Comparison of ENCODE assay signal across 13 mouse cellular contexts in genomic region chr7:128270431-128270850, GRCm38 (mm10). TPM values are rescaled to one million over a fixed set of nuclear protein-coding genes. Genes with fewer than 3 reads are reported as not detected.
DNase-seq lines count a peak whose midpoint lies in the region; ATAC-seq and TF ChIP-seq lines count a peak whose summit lies in the region.
"Had no signal": no experiment of that assay in that cellular context is flagged by ENCODE, and none has a peak within 500 bp of the region (broad histone marks: within the 10 kb centered on the region; RNA-seq: fewer than 3 reads in every experiment).

No protein-coding gene starts in this region.

- H3K27me3 ChIP-seq in lung, embryonic 14.5 days (ENCODE audit: insufficient read depth, low read length) = no peaks in the 10 kb centered on the region
- H3K27me3 ChIP-seq: embryonic facial prominence, embryonic 15.5 days; midbrain, embryonic 15.5 days had no signal

- H3K4me2 ChIP-seq in lung, embryonic 14.5 days = no peak overlapping the region
- H3K4me2 ChIP-seq: embryonic facial prominence, embryonic 15.5 days; midbrain, embryonic 15.5 days had no signal

- peaks cover 52% of the 10 kb centered on the region for H3K36me3 ChIP-seq in lung, embryonic 14.5 days (ENCODE audit: insufficient read depth)

- peak; percentile 27 for DNase-seq in lung, embryonic 14.5 days
- no peak for DNase-seq in lung, postnatal 10 days
- DNase-seq in c-Kit-positive CD71-positive TER-119-negative erythroid progenitor cells, embryonic 14.5 days (ENCODE audit: low read depth) = peak; percentile 75
- peak; percentile 59 to 62 for DNase-seq in cerebellum, postnatal 36 days
- DNase-seq in ovary, postnatal 14 days (ENCODE audit: low spot score) = no peak
- DNase-seq in gastrocnemius, postnatal 4 days (ENCODE audit: low spot score in 2 of 2) = no peak
- DNase-seq in thymus, adult 18-20 months = no peak
- DNase-seq: layer of hippocampus, postnatal 36 days; retina, postnatal 1 day had no signal

- peak; percentile 58 for ATAC-seq in lung, embryonic 14.5 days (ENCODE audit: insufficient read depth)
- ATAC-seq in megakaryocyte, adult 5-6 weeks (ENCODE audit: poor library complexity, severe bottlenecking) = peak; percentile 18; the same call in 1 of the 2 replicates
- ATAC-seq: midbrain, embryonic 15.5 days had no signal

- H3K4me1 ChIP-seq in lung, embryonic 14.5 days (ENCODE audit: insufficient read depth) = no peaks in the 10 kb centered on the region
- H3K4me1 ChIP-seq: embryonic facial prominence, embryonic 15.5 days; midbrain, embryonic 15.5 days had no signal

- no peak overlapping the region for H3K4me3 ChIP-seq in lung, embryonic 14.5 days (ENCODE audit: low read depth, low read length)
- H3K4me3 ChIP-seq: embryonic facial prominence, embryonic 15.5 days; midbrain, embryonic 15.5 days had no signal

- no peaks in the 10 kb centered on the region for H3K9me3 ChIP-seq in lung, embryonic 14.5 days (ENCODE audit: low read depth, low read length)
- H3K9me3 ChIP-seq: embryonic facial prominence, embryonic 15.5 days; midbrain, embryonic 15.5 days had no signal

- 40% methylated on average over 13 of the region's 13 CpGs for WGBS in lung, embryonic 14.5 days

- no peak overlapping the region for H3K27ac ChIP-seq in lung, embryonic 14.5 days (ENCODE audit: low read depth)
- H3K27ac ChIP-seq: embryonic facial prominence, embryonic 15.5 days; midbrain, embryonic 15.5 days had no signal

- no peak for TF ChIP-seq CTCF in lung, embryonic 14.5 days (IDR thresholded peaks at IDR 0.05; ENCODE audit: low read depth)

- H3K9ac ChIP-seq in lung, embryonic 14.5 days = no peak overlapping the region
- H3K9ac ChIP-seq: embryonic facial prominence, embryonic 15.5 days; midbrain, embryonic 15.5 days had no signal

RNA-seq across cellular contexts. Expression of gene Slc5a2, which starts 5.0 kb away (rescaled TPM):
- 0.37 TPM in 1 of 2 replicates, not detected in the other for polyA plus RNA-seq in lung, embryonic 14.5 days (2014; fragmentation: Nextera tagmentation; extraction: Ambion mirVana)
- 0.68 TPM in 1 of 2 replicates, not detected in the other for total RNA-seq in megakaryocyte, adult 5-6 weeks (2015)
- not detected in 2 replicates for total RNA-seq in megakaryocyte, adult 5-6 weeks (2017)
- not detected for total RNA-seq in gastrocnemius, postnatal 4 days (2021)
- total RNA-seq: layer of hippocampus, postnatal 36 days had no signal
- polyA plus RNA-seq: embryonic facial prominence, embryonic 15.5 days; hindbrain, embryonic 11.5 days had no signal

RNA-seq across cellular contexts. Expression of gene Tgfb1i1, which starts 23.8 kb away (rescaled TPM):
- 141 and 150 TPM in 2 replicates for polyA plus RNA-seq in lung, embryonic 14.5 days (2014; fragmentation: Nextera tagmentation; extraction: Ambion mirVana)
- total RNA-seq in megakaryocyte, adult 5-6 weeks (2015) = 1.1 TPM in 1 of 2 replicates, not detected in the other
- 0.07 TPM in 1 of 2 replicates, not detected in the other for total RNA-seq in megakaryocyte, adult 5-6 weeks (2017)
- total RNA-seq in gastrocnemius, postnatal 4 days (2021) = 10 to 100 TPM; 47.0 to 48.0 TPM

RNA-seq across cellular contexts. Expression of gene BC017158, which starts 27.5 kb away (rescaled TPM):
- 38.6 and 40.4 TPM in 2 replicates for polyA plus RNA-seq in lung, embryonic 14.5 days (2014; fragmentation: Nextera tagmentation; extraction: Ambion mirVana)
- 12.7 and 19.7 TPM in 2 replicates for total RNA-seq in megakaryocyte, adult 5-6 weeks (2015)
- 8.8 and 9.7 TPM in 2 replicates for total RNA-seq in megakaryocyte, adult 5-6 weeks (2017)
- 10 to 100 TPM; 17.3 to 18.0 TPM for total RNA-seq in gastrocnemius, postnatal 4 days (2021)

RNA-seq across cellular contexts. Expression of gene 9130023H24Rik, which starts 32.6 kb away (rescaled TPM):
- 8.2 and 10.5 TPM in 2 replicates for polyA plus RNA-seq in lung, embryonic 14.5 days (2014; fragmentation: Nextera tagmentation; extraction: Ambion mirVana)
- 4.4 and 5.1 TPM in 2 replicates for total RNA-seq in megakaryocyte, adult 5-6 weeks (2015)
- 4.3 and 5.3 TPM in 2 replicates for total RNA-seq in megakaryocyte, adult 5-6 weeks (2017)
- total RNA-seq in gastrocnemius, postnatal 4 days (2021) = 1 to 10 TPM; 4.6 to 5.5 TPM

RNA-seq across cellular contexts. Expression of gene Armc5, which starts 33.3 kb away (rescaled TPM):
- 19.2 and 22.0 TPM in 2 replicates for polyA plus RNA-seq in lung, embryonic 14.5 days (2014; fragmentation: Nextera tagmentation; extraction: Ambion mirVana)
- 3.1 and 3.9 TPM in 2 replicates for total RNA-seq in megakaryocyte, adult 5-6 weeks (2015)
- total RNA-seq in megakaryocyte, adult 5-6 weeks (2017) = 7.0 TPM in 2 replicates
- total RNA-seq in gastrocnemius, postnatal 4 days (2021) = 10 to 100 TPM; 12.9 TPM

Comparison
In these comparisons a context has a peak if more than half of its experiments do, and no peak if none do; other contexts are left out.
1. DNase-seq: peak in lung, embryonic 14.5 days (single experiment), c-Kit-positive CD71-positive TER-119-negative erythroid progenitor cells, embryonic 14.5 days (single experiment) and cerebellum, postnatal 36 days (2 of 2); none in lung, postnatal 10 days (single experiment), ovary, postnatal 14 days (single experiment), gastrocnemius, postnatal 4 days (0 of 2) and thymus, adult 18-20 months (0 of 2).
2. RNA of gene Tgfb1i1, which starts 23.8 kb away (total RNA-seq): 47.0 to 48.0 TPM in gastrocnemius, postnatal 4 days; 0.07 to 1.1 TPM in megakaryocyte, adult 5-6 weeks; every median in the first group is over 10 times any median in the second.